Comparison of ENCODE assay signal across 8 mouse cellular contexts in genomic region chr6:125467301-125467715, GRCm38 (mm10). TPM values are rescaled to one million over a fixed set of nuclear protein-coding genes. Genes with fewer than 3 reads are reported as not detected.
DNase-seq lines count a peak whose midpoint lies in the region; ATAC-seq and TF ChIP-seq lines count a peak whose summit lies in the region.

No protein-coding gene starts in this region.

- no peaks in the 10 kb centered on the region for H3K9me3 ChIP-seq in lung, embryonic 14.5 days (ENCODE audit: low read depth, low read length)
- H3K9me3 ChIP-seq in midbrain, postnatal 0 days (ENCODE audit: low read length), result no peaks in the 10 kb centered on the region
- H3K9me3 ChIP-seq in stomach, embryonic 15.5 days, result no peaks in the 10 kb centered on the region

- peak; percentile 15 for DNase-seq in lung, embryonic 14.5 days
- DNase-seq in lung, postnatal 25 days (ENCODE audit: low spot score), result no peak
- DNase-seq in cerebellum, postnatal 10 days, result peak; percentile 83 to 90
- DNase-seq in layer of hippocampus, adult 9-11 months, result peak; percentile 94
- peak; percentile 90 for DNase-seq in midbrain, postnatal 0 days (ENCODE audit: low spot score)
- no peak for DNase-seq in adrenal gland, adult 18-20 months (ENCODE audit: low spot score in 2 of 2)

- no peak overlapping the region for H3K4me3 ChIP-seq in lung, embryonic 14.5 days (ENCODE audit: low read depth, low read length)
- H3K4me3 ChIP-seq in midbrain, postnatal 0 days (ENCODE audit: low read depth, low read length), result no peak overlapping the region
- no peak overlapping the region for H3K4me3 ChIP-seq in stomach, embryonic 15.5 days (replicated peaks)

- no peaks in the 10 kb centered on the region for H3K4me1 ChIP-seq in lung, embryonic 14.5 days (ENCODE audit: insufficient read depth)
- peaks cover 8% of the 10 kb centered on the region; the same call in 1 of the 2 replicates for H3K4me1 ChIP-seq in midbrain, postnatal 0 days (ENCODE audit: insufficient read depth, low read length)
- peaks cover 20% of the 10 kb centered on the region for H3K4me1 ChIP-seq in stomach, embryonic 15.5 days

- no peak overlapping the region for H3K27ac ChIP-seq in lung, embryonic 14.5 days (ENCODE audit: low read depth)
- no peak overlapping the region for H3K27ac ChIP-seq in midbrain, postnatal 0 days (ENCODE audit: low read depth, low read length)
- peak overlapping the region; percentile 79 for H3K27ac ChIP-seq in stomach, embryonic 15.5 days

- H3K9ac ChIP-seq in lung, embryonic 14.5 days, result no peak overlapping the region
- H3K9ac ChIP-seq in midbrain, postnatal 0 days (replicated peaks; ENCODE audit: low read length, poor library complexity, severe bottlenecking), result no peak overlapping the region
- no peak overlapping the region for H3K9ac ChIP-seq in stomach, embryonic 15.5 days

- no peak overlapping the region for H3K4me2 ChIP-seq in lung, embryonic 14.5 days
- no peak overlapping the region for H3K4me2 ChIP-seq in midbrain, postnatal 0 days (ENCODE audit: low read depth, low read length, poor library complexity, severe bottlenecking)
- no peak overlapping the region for H3K4me2 ChIP-seq in stomach, embryonic 15.5 days

- TF ChIP-seq CTCF in lung, embryonic 14.5 days (IDR thresholded peaks at IDR 0.05; ENCODE audit: low read depth), result peak; percentile 51
- peak; percentile 57 for TF ChIP-seq CTCF in midbrain, postnatal 0 days (IDR thresholded peaks at IDR 0.05)

- 69% methylated on average over 16 of the region's 16 CpGs for WGBS in lung, embryonic 14.5 days
- 58% methylated on average over 16 of the region's 16 CpGs for WGBS in midbrain, postnatal 0 days
- 74% methylated on average over 16 of the region's 16 CpGs for WGBS in stomach, embryonic 15.5 days

- no peaks in the 10 kb centered on the region for H3K27me3 ChIP-seq in lung, embryonic 14.5 days (ENCODE audit: insufficient read depth, low read length)
- H3K27me3 ChIP-seq in midbrain, postnatal 0 days (ENCODE audit: insufficient read depth, low read length), result no peaks in the 10 kb centered on the region
- H3K27me3 ChIP-seq in stomach, embryonic 15.5 days (replicated peaks), result no peaks in the 10 kb centered on the region

- ATAC-seq in lung, embryonic 14.5 days (ENCODE audit: insufficient read depth), result peak; percentile 55
- ATAC-seq in granulocyte monocyte progenitor cell, adult 5-6 weeks (replicated peaks; ENCODE audit: poor library complexity, severe bottlenecking), result peak; percentile 51
- peak; percentile 91 for ATAC-seq in midbrain, postnatal 0 days (ENCODE audit: low FRiP score)
- ATAC-seq in stomach, embryonic 15.5 days (ENCODE audit: insufficient read depth, low FRiP score, low read depth), result peak; percentile 80

- peaks cover 5% of the 10 kb centered on the region; the same call in 1 of the 2 replicates for H3K36me3 ChIP-seq in lung, embryonic 14.5 days (ENCODE audit: insufficient read depth)
- H3K36me3 ChIP-seq in midbrain, postnatal 0 days (ENCODE audit: insufficient read depth, low read length), result no peaks in the 10 kb centered on the region
- 0 out of 2 replicates have a peak, but pooled peaks cover 5% of the 10 kb centered on the region for H3K36me3 ChIP-seq in stomach, embryonic 15.5 days

RNA-seq across cellular contexts. Expression of gene Cd9, which starts 27.3 kb away (rescaled TPM):
- 128 TPM in 2 replicates for polyA plus RNA-seq in lung, embryonic 14.5 days (2014; fragmentation: Nextera tagmentation; extraction: Ambion mirVana)
- total RNA-seq in granulocyte monocyte progenitor cell, adult 5-6 weeks (2014; fragmentation: Nextera tagmentation), result 22.5 and 27.5 TPM in 2 replicates
- total RNA-seq in granulocyte monocyte progenitor cell, adult 5-6 weeks (2017), result 27.7 and 31.3 TPM in 2 replicates
- 40.3 and 49.1 TPM in 2 replicates for total RNA-seq in midbrain, postnatal 0 days (2014; rRNA removed)
- polyA plus RNA-seq in midbrain, postnatal 0 days (2015; fragmentation: Nextera tagmentation; extraction: Ambion mirVana), result 105 and 118 TPM in 2 replicates
- polyA plus RNA-seq in stomach, embryonic 15.5 days (2015; fragmentation: Nextera tagmentation; extraction: Ambion mirVana), result 285 and 317 TPM in 2 replicates
- total RNA-seq in adrenal gland, adult 18-20 months (2021), result 100 to 1,000 TPM in 1 of 2 experiments, 10 to 100 TPM in 1; 90.1 to 131 TPM

Comparison
In these comparisons a context has a peak if more than half of its experiments do, and no peak if none do; other contexts are left out.
1. DNase-seq: peak in lung, embryonic 14.5 days (single experiment), cerebellum, postnatal 10 days (2 of 2), layer of hippocampus, adult 9-11 months (single experiment) and midbrain, postnatal 0 days (single experiment); none in lung, postnatal 25 days (single experiment) and adrenal gland, adult 18-20 months (0 of 2).
2. Peak in every context shown above with its lines, with median percentiles within 50 percentile points of each other: ATAC-seq.